Mouse (Mus musculus) B cell, adult 2 months (primary cell): ENCODE data around the gene Daam1.
"Not testable (repeated sequence)": the region's sequence is repeated elsewhere in the genome, so short reads cannot be mapped to it uniquely, and the experiment has no call there.

Experiments
- DNase-seq, 2 experiments: peaks; one replicate each; pipeline ENCODE4 v3.0.0; 2022

Gene Daam1

DNA sequence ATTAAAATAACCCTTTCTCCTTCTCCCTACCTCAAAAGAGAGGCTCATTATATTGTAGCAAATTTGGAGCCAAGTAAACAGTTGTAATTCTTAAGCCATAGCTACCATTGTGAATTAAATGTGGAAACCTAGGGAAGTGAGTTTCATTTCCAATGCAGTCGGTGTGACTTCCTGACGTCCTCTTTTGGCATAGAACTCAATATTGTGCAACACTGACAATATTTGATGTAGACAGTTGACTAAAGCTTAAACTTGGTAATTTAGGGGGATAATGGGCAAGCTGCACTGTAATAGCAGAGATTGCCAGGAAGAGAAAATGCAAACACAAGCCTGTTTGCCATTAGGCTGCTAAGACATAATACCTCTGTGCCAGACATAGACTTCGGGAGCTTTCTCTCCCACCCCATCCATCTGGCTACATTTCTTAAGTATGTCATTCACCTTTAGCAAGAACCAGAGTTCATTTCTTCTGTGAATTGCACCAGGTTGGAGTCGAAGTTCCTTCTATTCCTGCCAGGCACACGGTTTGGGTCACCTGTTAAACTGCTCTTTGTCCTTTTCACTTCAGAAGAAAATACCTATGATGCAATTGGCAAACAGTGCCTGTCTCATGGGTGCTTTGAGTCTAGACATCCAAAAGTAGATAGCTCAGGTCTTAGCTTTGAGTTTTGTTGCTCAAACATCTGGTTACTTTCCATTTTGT lies 5.2 kb downstream of the Daam1 start:
- no peak for DNase-seq

DNA sequence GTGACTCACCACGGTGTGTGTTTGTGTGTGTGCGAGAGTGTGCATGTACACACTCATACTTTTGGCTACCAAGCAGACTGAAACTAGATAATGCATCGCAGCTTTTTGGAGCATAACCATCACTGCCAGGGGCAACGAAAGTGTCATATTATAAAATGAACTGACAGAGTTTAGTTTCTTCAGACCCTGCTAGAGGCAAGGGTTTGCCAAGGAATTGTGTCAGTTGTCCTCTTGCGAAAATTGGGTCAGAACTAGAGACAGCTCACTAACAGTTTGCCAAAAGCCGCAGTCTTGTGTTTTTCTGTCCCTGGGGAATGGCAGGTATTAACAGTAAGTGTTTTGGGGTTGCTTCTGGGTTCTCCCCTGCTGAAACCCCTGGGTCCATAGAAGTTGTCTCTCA lies 5.9 kb downstream of the Daam1 start:
- no peak for DNase-seq

DNA sequence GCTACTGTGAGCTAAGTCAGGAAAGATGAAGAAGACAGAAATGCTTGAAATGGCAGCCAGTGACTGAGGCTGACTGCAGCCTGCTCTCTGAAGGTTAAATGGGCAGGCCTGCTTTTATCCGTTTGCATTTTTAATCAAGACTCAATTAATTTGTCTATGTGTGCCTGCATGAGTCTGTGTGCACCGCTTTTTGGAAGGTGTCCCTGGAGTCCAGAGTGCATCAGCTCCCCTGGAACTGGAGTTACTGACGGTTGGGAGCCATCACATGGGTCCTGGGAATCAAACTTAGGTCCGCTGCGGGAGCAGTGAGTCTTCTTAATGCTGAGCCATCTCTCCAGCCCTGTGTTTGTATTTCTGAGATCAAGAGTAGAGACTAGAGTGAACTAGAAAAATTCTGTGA lies 6.7 kb downstream of the Daam1 start:
- no peak for DNase-seq

DNA sequence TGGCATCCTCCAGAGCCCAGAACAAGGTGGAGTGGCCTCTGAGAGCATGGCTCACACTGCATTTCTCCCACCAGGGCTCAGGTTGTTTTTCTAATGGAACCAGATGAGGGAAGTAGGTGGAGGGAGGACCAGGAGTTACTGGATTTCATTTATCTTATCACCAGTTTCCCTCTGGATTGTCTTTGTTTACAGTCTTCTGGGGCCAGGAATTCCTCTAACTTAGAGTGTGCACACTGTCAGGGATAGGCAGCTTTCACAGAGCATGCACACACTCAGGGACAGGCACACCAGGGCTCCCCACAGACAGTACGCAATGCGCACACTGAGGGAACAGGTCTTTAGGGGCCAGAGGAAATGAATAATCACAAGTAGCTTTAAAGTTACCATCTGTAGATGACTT lies 7.4 kb downstream of the Daam1 start:
- no peak for DNase-seq

DNA sequence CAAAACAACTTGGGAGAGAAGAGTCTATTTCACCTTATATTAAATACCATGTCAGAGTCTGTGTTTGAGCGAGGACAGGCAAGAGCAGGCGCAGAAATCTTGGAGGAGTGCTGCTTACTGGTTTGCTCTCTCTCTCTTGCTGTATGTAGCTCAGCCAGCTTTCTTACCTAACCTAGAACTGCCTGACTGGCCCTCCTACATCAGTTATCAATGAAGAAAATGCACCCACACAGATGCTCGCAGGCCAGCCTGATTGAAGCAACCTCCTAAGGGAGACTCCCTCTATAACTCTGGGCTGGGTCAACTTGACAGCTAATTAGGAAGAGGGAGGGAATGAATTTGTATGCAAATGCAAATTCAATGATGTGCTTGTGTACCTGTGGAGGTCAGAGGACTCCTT lies 8.8 kb downstream of the Daam1 start:
- DNase-seq = no peak

DNA sequence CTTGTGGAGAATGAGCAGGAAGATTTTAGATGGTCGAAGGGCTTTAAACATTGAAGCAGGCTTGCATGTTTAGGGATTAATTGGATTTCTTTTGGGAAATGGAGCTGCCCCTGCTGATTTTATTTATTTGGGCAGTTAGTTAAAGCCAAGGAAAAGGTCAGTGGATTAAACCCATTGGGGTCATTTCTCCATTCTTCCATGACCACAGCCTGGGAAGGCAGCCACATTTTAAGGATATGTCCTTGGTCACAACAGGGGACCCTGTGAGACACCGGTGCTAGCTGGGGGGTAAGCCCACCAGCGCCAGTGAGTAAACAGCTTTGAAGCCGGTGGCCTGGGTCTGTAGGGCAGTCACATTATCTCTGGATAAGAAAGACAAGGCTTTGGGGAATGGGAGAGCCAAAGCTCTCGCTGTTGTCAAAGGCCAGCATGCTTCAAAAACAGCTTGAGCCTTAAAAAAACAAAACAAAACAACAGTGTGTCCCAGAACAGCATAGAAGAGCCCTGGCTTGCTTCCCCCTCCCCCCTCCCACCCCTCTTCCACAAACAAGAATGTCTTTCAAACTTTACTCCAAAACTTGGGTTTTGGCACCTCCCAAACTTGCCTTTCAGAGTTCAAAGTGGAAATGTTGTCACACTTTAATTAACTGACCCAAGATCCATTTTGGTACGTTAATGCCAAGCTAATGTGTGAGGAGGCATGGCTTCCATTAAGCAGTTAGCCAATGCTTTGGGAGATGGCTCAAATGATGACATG lies 9.7 kb downstream of the Daam1 start:
- DNase-seq = no peak

DNA sequence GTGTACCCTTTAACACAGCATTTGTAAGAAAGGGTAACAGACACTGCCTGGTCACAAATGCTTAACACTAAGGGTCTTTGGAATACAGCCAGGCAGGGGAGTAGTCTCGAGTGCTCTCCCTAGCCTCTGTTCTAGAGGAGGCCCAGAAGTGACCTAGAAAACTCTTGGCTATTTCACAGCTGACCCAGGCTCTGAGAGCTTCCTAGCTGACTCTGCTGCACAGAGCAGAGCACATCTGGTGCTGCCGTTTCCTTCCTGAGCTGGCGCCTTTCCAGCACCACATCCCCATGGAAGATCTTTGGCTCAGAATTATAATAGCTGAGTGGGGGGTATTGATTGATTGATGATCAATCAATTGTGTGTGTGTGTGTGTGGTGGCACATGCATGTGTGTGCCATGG lies 11.1 kb downstream of the Daam1 start:
- no peak for DNase-seq

DNA sequence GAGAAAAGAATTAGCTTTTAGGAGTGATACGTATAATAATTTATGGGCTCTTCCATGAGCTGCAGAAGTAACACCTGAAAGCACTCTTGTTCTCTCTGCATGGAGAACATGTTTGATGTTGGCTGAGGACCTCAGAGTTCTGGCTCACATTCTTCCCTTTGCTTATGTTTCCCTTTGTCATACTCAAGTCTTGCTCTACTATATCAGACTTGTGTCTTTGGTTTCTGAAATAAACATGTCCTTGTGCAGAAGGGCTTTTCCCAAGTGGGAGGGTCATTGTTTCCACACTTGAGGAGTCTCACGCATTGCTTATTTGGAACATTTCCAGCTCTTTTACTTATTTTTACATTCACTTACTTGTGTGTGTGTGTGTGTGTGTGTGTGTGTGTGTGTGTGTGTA lies 11.7 kb downstream of the Daam1 start:
- no peak for DNase-seq

DNA sequence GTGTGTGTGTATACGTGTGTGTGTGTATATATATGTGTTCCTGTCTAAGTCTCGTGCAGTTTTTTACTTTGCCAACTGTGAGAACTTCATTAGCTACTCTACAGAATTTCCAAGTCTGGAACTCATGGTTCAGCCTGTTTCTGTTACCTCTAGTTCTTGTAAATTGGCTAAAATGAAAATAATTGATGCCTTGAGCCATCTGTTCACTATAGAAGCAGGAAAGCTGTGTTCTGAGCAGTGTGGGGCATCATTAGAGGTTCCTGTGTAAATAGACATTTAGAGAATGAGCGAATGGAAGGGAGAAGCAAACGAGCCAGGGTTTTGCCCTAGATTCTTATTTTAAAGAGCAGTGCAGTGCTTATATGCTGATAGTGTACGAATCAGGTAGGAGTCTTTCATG lies 14.6 kb downstream of the Daam1 start:
- DNase-seq = no peak

DNA sequence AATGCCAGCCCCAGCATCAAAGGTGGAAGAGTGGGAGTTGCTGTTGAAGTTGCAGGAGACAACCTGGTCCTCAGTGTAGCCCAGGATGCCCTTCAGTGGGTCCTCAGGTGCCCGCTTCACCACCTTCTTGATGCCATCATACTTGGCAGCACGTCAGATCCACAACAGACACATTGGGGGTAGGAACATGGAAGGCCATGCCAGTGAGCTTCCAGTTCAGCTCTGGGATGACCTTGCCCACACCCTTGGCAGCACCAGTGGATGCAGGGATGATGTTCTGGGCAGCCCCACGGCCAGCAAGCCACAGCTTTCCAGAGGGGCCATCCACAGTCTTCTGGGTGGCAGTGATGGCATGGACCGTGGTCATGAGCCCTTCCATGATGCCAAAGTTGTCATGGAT lies 15.5 kb downstream of the Daam1 start:
- DNase-seq = not testable (repeated sequence)

DNA sequence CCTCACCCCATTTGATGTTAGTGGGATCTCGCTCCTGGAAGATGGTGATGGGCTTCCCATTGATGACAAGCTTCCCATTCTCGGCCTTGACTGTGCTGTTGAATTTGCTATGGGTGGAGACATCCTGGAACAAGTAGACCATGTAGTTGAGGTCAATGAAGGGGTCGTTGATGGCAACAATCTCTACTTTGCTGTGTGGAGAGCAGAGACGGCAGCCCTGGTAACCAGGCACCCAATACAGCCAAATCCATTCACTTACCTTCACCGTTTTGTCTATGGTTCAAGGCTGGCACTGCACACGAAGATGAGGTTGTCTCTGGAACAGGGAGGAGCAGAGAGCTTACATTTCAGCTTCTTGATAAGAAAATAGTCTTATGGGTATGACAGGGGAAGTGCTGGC lies 16.1 kb downstream of the Daam1 start:
- DNase-seq = not testable (repeated sequence)

DNA sequence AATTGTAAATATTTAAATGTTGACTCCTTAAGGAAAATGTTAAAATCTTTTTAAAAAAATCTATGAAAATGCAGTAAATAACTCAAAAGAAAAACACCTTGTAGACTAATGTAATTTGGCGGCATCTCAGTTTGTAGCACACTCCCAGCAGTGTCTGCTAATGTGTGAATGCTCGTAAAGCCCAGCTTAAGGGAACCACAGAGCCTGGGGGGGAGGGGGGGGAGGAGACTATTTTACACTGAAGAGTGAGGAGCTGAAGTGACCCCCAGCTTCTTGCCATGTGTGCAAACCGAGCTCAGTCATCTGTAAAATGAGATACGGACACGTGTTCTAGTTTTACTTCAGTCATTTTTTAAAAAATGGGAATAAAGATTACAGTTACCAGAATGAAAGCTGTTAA lies 16.7 kb downstream of the Daam1 start:
- DNase-seq = no peak

DNA sequence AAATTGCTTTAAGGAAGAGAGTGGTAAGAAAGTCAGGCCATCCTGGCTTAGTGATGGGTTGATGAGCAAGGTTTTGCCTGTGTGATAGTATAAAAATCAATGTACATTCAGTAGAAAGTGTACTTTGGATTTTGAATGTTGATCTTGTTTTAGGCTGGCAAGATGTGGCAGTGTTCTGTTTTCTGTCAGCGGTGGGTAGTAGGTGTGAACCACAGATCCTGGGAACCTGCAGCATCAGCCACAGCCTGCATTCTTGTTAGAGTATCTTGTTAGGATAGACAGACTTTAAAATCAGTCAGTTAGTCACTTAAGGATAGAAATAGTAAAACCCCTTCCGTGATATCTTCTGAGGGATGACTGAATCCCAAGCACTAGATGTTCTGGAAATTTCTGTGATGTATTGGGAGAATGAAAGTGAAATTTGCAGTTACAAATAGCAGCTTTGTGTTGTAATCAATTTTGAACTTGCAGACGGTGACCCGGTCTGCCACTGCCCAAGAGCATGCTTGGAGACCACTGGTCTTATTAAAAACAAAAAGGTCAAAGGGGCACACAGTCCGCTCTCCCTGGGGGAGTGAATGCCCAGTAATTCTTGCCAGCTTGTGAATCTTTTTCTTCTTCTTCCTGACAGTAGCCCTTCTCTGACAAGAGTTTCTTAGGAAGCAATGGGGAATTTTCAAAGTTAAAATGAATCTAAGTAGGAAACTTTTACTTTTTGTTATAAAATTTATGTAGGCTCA lies 17.3 kb downstream of the Daam1 start:
- DNase-seq = no peak

DNA sequence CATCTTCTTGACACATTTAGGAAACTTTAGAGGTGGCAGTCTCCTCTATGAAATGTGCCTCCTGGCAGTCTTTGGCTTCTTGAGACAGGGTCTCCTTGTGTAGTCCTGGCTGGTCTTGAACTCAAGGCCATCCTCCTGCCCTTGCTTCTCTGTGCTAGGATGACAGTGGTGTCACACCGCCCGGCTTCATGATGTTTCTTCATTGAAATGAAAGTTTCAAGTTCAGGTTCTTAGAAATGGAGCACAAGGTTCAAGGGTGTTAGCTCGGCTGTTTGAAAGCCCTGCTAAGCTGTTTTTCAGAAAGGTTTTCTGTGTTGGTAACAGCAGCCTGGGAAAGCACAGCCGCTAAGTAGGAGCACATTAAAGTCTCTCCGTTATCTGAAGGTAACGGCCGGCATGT lies 18.2 kb downstream of the Daam1 start:
- DNase-seq = no peak

DNA sequence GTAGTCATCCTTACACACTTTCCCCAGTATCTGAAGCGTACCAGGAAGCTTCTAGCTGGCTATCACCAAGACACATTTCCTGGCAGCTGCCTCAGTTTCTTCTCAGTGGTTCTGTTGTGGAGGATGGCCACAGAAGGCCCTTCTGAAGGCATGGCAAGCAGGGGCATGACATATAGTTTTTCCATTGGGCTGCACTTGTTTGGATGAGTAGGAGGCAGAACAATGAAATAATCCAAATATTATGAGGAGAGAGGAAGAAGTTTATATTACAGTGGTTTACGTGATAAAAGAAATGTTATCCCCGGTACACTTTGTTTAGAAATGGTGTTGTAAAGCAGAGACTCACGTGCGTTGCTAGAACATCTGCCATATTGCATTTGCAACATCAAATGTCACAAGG lies 19.3 kb downstream of the Daam1 start:
- DNase-seq = no peak

DNA sequence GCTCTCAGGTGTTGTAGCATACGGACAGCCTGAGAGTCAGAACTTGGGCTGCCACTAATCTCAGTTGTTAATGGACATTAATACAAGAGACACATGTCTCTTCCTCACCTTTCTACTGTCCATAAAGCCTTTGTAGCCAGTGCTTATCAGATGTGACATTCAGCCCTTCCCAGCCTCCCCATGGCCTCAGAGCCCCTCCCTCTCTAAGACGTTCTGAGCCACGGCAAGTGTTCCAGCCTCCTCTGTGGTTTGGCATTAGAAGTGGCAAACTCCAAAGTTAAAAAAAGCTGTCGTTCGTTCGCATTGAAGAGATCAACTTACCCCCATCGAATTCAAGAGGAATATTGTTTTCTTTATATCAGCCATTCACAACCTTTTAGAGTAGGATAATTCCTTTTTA lies 21.8 kb downstream of the Daam1 start:
- DNase-seq = no peak

DNA sequence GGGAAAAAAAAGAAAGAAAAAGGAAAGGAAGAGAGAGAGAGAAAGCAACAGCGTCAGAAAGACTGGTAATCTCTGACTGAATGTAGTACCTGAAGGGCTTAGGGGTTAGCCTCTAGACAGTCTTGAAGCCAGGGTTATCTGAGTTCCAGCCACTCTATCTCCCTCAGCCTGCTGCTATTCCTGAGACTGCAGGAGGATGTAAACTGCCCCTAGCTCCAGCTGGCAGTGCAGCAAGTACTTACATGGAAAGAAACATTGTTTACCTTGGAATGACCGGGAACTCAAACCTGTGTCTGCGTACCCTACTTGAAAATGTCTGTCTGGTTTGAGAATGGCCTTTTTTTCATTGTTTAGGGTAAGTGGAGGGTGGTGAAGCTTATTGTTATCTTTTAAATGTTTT lies 22.8 kb downstream of the Daam1 start:
- DNase-seq = no peak

DNA sequence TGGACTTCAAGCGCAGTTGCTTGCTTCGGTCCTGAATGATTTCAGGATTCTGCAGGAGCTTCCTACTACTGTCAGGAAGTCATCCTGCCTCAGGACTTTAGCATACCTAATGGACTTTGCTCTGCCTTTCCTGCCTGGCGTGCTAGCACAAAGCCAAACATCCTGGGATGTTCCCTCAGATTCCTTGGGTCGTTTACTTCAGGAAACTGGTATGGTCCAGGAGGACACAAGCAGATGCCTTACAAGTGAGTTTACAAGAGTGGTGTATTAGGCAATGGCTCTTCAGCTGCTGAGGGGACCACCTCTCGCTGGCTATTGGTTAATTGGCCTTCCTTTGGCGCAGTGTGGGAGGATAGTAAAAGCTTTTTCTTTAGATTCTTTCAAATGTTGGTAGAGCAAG lies 23.3 kb downstream of the Daam1 start:
- no peak for DNase-seq

DNA sequence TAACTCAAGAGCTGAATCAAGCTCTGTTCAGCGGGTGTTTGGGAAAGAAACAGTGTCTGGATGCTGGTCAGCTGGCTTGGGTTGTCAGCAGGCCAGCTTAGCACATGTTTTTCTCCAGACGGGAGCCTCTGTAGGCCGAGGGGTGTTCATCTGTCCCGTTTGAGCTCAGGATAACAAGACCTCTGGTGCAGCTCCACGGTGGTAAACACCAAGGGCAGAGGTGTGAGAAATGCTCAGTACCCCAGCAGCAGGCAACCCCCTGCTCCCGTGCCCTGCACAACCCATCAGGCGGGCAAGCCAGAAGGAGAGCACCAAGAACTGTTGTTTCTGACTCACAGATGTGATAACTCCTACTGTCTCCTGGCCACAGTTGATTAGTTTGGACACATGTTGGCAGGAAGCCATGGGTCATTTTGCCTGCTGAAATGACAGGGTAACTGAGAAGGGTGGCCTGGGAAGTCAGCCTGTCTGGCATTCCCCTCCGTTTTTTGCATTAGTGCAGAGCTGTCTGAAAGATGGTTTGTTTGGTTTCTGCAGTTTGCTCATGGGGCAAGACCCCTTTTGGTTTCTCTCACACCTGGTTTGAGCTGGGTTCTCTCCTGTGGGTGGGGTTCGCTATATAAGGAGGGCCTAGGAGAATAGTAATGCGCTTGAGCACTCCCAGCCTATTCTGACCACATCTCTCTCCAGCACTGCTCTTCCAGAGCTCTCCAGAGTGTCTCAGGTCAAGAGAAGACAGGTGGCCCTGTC lies 25.0 kb downstream of the Daam1 start:
- DNase-seq = no peak

DNA sequence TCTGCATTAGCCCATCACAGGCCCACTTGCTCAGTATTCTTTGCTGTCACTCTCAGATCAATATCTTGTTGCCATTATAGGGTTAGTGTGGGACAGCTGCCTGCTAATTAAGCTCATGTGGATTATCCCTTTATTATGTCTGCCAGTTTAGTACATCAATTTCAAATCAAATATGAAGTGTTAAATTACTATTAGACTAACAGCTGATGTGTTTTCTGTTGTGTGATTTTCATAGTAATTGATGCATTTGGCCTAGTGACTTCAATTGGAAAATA lies 25.5 kb downstream of the Daam1 start:
- DNase-seq = no peak

DNA sequence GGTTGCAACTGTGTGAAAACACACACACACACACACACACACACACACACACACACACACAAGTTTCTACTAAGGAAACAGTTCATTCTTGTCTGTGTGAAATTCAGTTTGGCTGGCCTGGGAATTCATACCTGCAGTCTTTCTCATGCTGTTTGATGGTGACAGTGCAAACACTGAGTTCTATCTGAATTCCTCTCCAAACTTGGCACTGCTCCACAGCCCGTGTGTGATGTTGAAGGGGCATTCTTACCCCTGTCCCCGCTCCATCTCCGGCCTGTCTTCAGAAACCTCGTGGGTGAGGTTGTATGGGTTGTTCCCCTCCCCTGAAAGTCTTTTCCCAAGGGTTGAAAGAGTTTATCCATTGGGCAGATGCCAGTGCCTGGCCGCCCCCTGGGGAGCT lies 28.2 kb downstream of the Daam1 start:
- DNase-seq = no peak

DNA sequence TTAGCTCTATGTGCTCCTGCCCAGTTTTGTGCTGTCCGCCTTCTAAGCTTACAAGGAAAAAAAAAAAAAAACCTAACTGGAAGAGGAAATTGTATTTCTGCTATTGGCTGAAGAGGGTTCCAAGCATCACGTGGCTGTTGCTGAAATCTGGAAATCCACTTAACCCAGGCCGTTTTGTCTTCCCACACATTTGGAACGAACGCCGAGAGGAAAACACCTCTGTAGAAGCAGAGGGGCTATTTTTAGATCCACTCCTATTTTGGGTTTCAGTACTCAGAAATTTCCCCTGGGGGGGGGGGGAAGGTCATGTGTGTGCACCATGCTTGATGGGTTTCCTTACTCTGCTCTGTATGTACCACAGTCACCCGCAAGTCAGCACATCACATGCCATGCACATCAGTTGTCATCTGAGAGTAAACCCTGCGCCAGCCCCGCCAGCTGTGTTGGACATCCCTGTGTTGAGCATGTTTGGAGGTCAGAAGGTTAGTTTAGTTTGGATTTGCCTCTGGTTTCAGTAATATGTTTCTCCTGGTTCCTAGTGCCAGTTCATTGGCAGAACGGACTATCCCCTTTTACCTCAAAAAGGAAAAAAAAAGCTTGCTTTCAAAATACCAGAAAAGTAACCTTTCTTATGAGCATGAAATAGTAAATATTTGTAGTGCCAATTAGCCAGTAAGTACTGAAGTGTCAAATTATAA lies 33.1 kb downstream of the Daam1 start:
- peak; percentile 62 to 65 for DNase-seq

DNA sequence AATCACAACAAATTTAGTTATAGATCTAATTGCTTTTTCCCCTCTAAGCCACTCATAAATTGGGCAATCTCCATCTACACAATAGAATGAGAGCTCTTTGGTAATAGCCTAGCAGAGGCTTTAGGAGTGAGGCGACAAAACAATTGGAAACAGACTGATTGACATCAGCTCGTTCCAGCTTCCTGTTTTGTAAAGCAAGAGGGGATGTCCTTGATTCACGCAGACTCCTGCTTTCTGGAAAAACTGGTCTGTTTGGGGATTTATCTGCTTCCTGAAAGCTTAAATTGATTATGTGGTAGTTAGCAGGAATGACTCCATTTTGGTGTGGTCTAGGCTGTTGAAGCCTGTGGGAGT lies 33.6 kb downstream of the Daam1 start:
- DNase-seq = no peak
